Comparison of ENCODE assay signal across 26 mouse cellular contexts in the genomic region with DNA sequence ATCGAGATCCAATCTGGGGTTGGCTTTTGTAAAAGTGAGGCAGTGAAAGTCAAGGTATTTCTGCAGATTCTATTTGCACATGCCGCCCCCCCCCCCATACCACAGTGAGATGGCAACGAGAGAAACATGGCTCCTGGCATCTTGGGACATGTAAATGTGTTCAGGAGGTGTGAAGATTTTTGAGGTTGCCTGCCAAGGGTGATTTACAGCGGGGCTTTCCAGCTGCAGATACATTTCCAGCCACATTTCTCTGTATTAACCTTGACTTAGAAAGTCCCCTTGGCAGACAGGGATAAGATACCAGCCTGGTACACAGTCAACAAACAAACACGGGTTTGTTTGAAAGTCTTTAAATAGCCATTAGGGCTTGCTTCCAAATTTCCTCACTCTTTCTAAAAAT.
DNase-seq lines count a peak whose midpoint lies in the region; ATAC-seq lines count a peak whose summit lies in the region.
"Had no signal": no experiment of that assay in that cellular context is flagged by ENCODE, and none has a peak within 500 bp of the region (broad histone marks: within the 10 kb centered on the region; RNA-seq: fewer than 3 reads in every experiment).

No protein-coding gene starts in this region.

- intact Hi-C loops in heart, postnatal 36 days (cut with DNase I): no loop called here

- H3K27ac ChIP-seq in heart, embryonic 16.5 days (ENCODE audit: low read length): peak overlapping the region; percentile 39; the same call in 1 of the 2 replicates
- H3K27ac ChIP-seq: embryonic facial prominence, embryonic 13.5 days; forebrain, embryonic 10.5 days; hindbrain, embryonic 14.5 days; liver, embryonic 14.5 days; midbrain, embryonic 15.5 days; neural tube, embryonic 15.5 days; stomach, embryonic 15.5 days had no signal

- H3K27me3 ChIP-seq in heart, embryonic 16.5 days (ENCODE audit: control insufficient read depth, insufficient read depth, low read length): no peaks in the 10 kb centered on the region
- H3K27me3 ChIP-seq: embryonic facial prominence, embryonic 13.5 days; heart, embryonic 12.5 days; midbrain, embryonic 15.5 days; neural tube, embryonic 15.5 days; stomach, embryonic 15.5 days had no signal

- H3K4me3 ChIP-seq in heart, embryonic 16.5 days (ENCODE audit: low read length): no peak overlapping the region
- H3K4me3 ChIP-seq: embryonic facial prominence, embryonic 13.5 days; forebrain, embryonic 10.5 days; heart, embryonic 12.5 days; midbrain, embryonic 15.5 days; neural tube, embryonic 15.5 days; stomach, embryonic 15.5 days had no signal

- no peak overlapping the region for H3K9ac ChIP-seq in heart, embryonic 16.5 days (ENCODE audit: low read length)
- H3K9ac ChIP-seq: embryonic facial prominence, embryonic 13.5 days; heart, embryonic 12.5 days; hindbrain, embryonic 14.5 days; liver, embryonic 14.5 days; lung, embryonic 14.5 days; midbrain, embryonic 15.5 days; neural tube, embryonic 15.5 days; stomach, embryonic 15.5 days had no signal

- H3K4me1 ChIP-seq in heart, embryonic 16.5 days (ENCODE audit: control insufficient read depth, insufficient read depth, low read length): peaks cover 16% of the 10 kb centered on the region
- H3K4me1 ChIP-seq: midbrain, embryonic 15.5 days; neural tube, embryonic 15.5 days; stomach, embryonic 15.5 days had no signal

- DNase-seq in heart, postnatal 36 days: no peak
- peak; percentile 92 for DNase-seq in A20 (ENCODE audit: low read depth, low spot score)
- DNase-seq in B cell, adult 2 months: peak; percentile 11 to 12
- peak; percentile 42 for DNase-seq in skeletal muscle tissue, adult 2 months (ENCODE audit: low read depth, low spot score)
- DNase-seq in right cerebral cortex, adult 2 months (ENCODE audit: low spot score in 2 of 2): no peak
- DNase-seq: adrenal gland, postnatal 25 days; cerebellum, adult 11-12 months; cerebellum, adult 9-11 months; gastrocnemius, postnatal 14 days; kidney, adult 9 months; kidney, postnatal 10 days; layer of hippocampus, postnatal 36 days; left cerebral cortex, postnatal 4 days; liver; lung, embryonic 14.5 days; lung, postnatal 14 days had no signal

- peaks cover 2% of the 10 kb centered on the region; the same call in 1 of the 2 replicates for H3K9me3 ChIP-seq in heart, embryonic 16.5 days (replicated peaks; ENCODE audit: control insufficient read depth, low read length)
- H3K9me3 ChIP-seq: embryonic facial prominence, embryonic 13.5 days; heart, embryonic 12.5 days; midbrain, embryonic 15.5 days; neural tube, embryonic 15.5 days; stomach, embryonic 15.5 days had no signal

- WGBS in heart, embryonic 16.5 days: 65% methylated on average over 5 of the region's 5 CpGs

- peaks cover 23% of the 10 kb centered on the region for H3K36me3 ChIP-seq in heart, embryonic 16.5 days (ENCODE audit: control insufficient read depth, insufficient read depth)
- H3K36me3 ChIP-seq: midbrain, embryonic 15.5 days; neural tube, embryonic 15.5 days had no signal

- H3K4me2 ChIP-seq in heart, embryonic 16.5 days (ENCODE audit: low read depth, low read length): no peak overlapping the region
- H3K4me2 ChIP-seq: embryonic facial prominence, embryonic 13.5 days; heart, embryonic 12.5 days; hindbrain, embryonic 14.5 days; lung, embryonic 14.5 days; midbrain, embryonic 15.5 days; neural tube, embryonic 15.5 days; stomach, embryonic 15.5 days had no signal

- no peak for ATAC-seq in heart, embryonic 16.5 days (replicated peaks; ENCODE audit: extremely low read depth, insufficient read depth, low FRiP score)
- ATAC-seq: intestine, postnatal 0 days; midbrain, embryonic 15.5 days had no signal

Comparison
In these comparisons a context has a peak if more than half of its experiments do, and no peak if none do; other contexts are left out.
1. DNase-seq: peak in A20 (single experiment), B cell, adult 2 months (2 of 2) and skeletal muscle tissue, adult 2 months (single experiment); none in heart, postnatal 36 days (0 of 2) and right cerebral cortex, adult 2 months (0 of 2).